Mouse (Mus musculus) left cerebral cortex, postnatal 14 days (tissue): ENCODE measurements at regions not wholly inside any gene's neighbourhood (a gene's known extent, or its start where the extent isn't known, plus 50 kb on each side); places are given as distances from the start of the nearest gene placed in this dataset.

Source experiments
- DNase-seq, 2 experiments: peaks; one replicate each; pipeline ENCODE4 v3.0.0; 2021 to 2022; ENCODE audit warnings: low spot score in 2 of 2, mixed read lengths in 1 of 2
- intact Hi-C: fragments of 180-260 bp; cut with DNase I; formaldehyde crosslinking; loops from one replicate; pipeline ENCODE4 v1.15.1; 2025

DNA sequence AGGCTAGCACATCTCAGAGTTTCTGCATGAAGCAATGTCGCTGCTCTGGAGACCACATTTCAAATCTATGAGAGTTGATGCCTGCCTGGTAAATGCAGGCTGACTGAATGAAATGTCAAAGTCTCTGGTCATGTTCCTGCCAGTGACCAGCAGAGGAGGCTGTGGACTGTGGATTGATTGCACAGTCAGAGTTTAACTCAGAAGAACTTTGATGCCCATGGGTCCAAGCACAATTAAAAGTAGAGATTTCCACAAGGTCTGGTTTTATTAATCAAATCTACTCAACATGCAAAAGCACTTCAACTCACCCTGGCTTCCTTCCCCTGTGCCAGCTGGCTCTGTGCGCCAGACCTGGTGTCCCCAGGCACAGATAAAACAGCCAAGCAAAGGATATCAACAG, 81.3 kb downstream of the Hsd17b3 start:
- DNase-seq: no peak
- intact Hi-C loops: loop anchor here (2.0 kb wide), 1 partner anchor 29 kb away; no protein-coding TSS in a partner anchor

- intact Hi-C loops: no loop called here
- peak in 1 of 2 experiments; percentile 18 for DNase-seq
Observed at GRCm38 (mm10) chr13:64002945-64003459, 86.0 kb downstream of the Hsd17b3 start.

- intact Hi-C loops: no loop called here
- DNase-seq: no peak
Observed at GRCm38 (mm10) chr13:64000303-64000702, 88.7 kb downstream of the Hsd17b3 start.

- intact Hi-C loops: no loop called here
- no peak for DNase-seq
Observed at GRCm38 (mm10) chr13:63998647-63999046, 90.4 kb downstream of the Hsd17b3 start.

DNA sequence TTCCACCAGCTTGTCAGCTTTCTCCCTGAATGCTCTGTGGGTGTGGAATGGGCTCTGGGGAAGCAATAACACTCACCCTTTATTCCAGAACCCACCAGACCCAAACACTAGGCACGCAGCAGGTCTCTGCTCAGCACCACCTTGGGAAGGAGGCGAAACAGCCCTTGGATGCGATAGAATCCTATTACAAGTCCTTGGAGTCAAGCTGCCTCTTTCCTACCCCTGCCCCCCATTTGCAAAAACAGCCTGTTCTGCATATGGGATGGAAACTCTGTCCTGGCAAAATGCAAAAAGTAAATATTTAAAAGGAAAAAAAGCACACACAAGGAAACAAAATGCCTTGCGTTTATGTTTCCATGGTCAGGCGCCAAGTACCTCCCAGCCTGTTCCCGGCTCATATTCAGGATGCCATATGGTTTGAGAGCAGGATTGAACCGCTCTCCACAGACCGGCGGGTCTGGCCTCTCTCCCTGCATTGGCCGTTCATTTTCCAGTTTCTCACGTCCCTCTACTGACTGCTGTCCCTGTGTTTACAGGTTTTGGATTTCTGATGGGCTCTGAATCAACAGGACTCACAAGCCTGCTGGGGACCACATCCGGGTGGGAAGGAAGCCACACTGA, 95.1 kb downstream of the Hsd17b3 start:
- intact Hi-C loops: no loop called here
- DNase-seq: no peak

- intact Hi-C loops: no loop called here
Observed at GRCm38 (mm10) chr13:63992989-63993388, 96.0 kb downstream of the Hsd17b3 start.

DNA sequence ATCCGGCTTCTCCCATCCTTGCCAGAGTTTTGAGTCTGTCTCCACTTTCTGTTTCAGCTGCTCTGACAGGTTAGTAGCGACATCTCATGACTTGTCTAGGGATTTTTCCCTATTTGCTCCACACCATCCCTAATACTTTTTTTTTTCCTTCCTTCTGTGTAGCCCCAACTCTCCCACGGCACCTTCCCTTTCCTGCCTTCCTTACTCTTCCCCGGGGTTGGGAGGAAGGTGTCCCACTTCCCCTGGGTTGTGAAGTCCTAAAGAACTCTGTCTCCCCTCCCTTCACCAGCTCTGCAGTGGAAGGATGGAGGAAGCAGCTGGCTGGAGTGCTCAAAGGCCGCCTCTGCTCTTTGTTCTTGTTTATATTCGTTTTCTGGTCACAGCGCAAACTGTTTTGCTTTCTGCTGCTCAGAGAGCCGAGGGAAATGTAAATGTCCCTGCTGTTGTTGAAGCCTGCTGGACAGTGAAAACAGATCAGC, 98.5 kb downstream of the Hsd17b3 start:
- peak; percentile 9 to 25 for DNase-seq
- intact Hi-C loops: no loop called here

More at GRCm38 (mm10) chr13:63992989-63993388, 96.0 kb downstream of the Hsd17b3 start:
- no peak for DNase-seq

- DNase-seq: no peak
- intact Hi-C loops: no loop called here
Observed at GRCm38 (mm10) chr13:63989769-63990168, 99.3 kb downstream of the Hsd17b3 start.

- intact Hi-C loops: no loop called here
- DNase-seq: no peak
Observed at GRCm38 (mm10) chr13:63988263-63988662, 100.8 kb downstream of the Hsd17b3 start.

GRCm38 (mm10) chr13:63986681-63987080, 102.3 kb downstream of the Hsd17b3 start:
- intact Hi-C loops: no loop called here
- no peak for DNase-seq

- DNase-seq: peak in 1 of 2 experiments; percentile 6
Observed at GRCm38 (mm10) chr13:63985590-63985989, 103.4 kb downstream of the Hsd17b3 start.

GRCm38 (mm10) chr13:63985086-63985485, 103.9 kb downstream of the Hsd17b3 start:
- intact Hi-C loops: no loop called here
- no peak for DNase-seq

More at GRCm38 (mm10) chr13:63985590-63985989, 103.4 kb downstream of the Hsd17b3 start:
- intact Hi-C loops: no loop called here

GRCm38 (mm10) chr13:63980012-63980691, 108.9 kb downstream of the Hsd17b3 start:
- no peak for DNase-seq
- intact Hi-C loops: no loop called here

GRCm38 (mm10) chr13:63979581-63979980, 109.4 kb downstream of the Hsd17b3 start:
- intact Hi-C loops: no loop called here
- DNase-seq: no peak

GRCm38 (mm10) chr13:63969907-63970306, 119.1 kb downstream of the Hsd17b3 start:
- DNase-seq: no peak
- intact Hi-C loops: no loop called here

DNA sequence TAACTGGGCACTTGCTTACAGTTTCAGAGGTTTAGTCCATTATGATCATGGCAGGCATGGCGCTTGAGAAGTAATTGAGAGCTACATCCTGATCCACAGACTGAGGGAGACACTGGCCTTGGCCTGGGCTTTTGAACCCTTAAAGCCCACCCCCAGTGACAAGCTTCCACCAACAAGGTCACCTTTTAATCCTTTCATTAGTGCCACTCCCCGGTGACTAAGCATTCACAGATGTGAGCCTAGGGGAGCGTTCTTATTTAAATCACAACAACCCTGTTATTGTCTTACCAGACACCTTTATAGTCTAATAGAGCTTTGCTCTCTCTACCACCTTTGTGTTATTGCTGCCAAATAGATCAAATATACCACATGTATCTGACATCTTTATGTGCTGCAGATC, 120.4 kb downstream of the Hsd17b3 start:
- intact Hi-C loops: no loop called here
- DNase-seq: no peak

- intact Hi-C loops: no loop called here
- DNase-seq: peak; percentile 2 to 9
Observed at GRCm38 (mm10) chr13:63957098-63957497, 131.9 kb downstream of the Hsd17b3 start.

DNA sequence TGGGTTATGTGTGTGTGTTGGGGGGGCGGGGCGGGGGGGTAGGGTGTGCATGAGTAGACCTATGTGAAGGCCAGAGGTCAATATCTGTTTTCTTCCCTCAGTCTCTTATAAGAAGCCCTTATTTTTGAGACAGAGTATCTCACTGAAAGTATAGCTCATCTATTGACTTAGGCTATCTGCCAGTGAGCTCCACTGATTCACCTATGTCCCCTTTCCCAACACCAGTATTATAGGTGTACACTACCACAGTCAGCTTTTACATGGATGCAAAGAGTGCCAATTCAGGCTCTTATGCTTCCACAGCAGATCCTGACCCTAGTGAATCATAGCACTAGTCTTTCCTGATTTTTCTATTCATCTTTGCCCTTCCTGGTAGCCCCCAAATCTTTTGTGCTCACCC, 134.7 kb downstream of the Hsd17b3 start:
- DNase-seq: no peak
- intact Hi-C loops: no loop called here

- no peak for DNase-seq
- intact Hi-C loops: no loop called here
Observed at GRCm38 (mm10) chr13:63951922-63952734, 136.9 kb downstream of the Hsd17b3 start.

DNA sequence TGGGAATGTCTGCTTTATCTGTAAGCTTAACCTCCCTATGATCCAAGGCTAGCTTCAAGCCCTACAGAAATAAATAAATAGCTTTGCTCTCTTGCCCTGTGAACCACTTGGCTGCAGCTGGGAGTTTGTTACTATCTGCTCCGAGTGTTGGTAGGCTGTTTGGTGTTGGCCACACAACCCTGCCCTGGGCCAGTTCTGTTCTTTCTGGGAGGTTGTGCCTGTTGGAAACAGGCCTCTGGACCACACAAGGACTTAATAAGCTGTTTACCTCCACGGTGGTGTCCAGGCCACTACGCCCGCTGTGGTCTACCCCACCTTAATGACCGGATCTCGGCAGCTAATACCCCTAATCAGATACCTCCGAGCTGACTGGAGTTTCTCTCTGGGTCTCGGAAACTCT, 136.1 kb downstream of the Ercc6l2 start:
- intact Hi-C loops: no loop called here
- DNase-seq: no peak
